Mouse (Mus musculus): ENCODE results near the gene Jmjd1c. TPM values are rescaled to one million over a fixed set of nuclear protein-coding genes. Genes with fewer than 3 reads are reported as not detected.
A peak's percentile ranks its signal among the peaks of the same experiment; 100 is the strongest.
"Not testable (repeated sequence)": the region's sequence is repeated elsewhere in the genome, so short reads cannot be mapped to it uniquely, and the experiment has no call there.

Gene Jmjd1c
- polyA plus RNA-seq, 1 experiment: 11.0 TPM

GRCm38 (mm10) chr10:67100831-67101251, 4.9 kb downstream of the Jmjd1c start:
- DNase-seq (ENCODE audit: low read depth): no peak

- no peak for DNase-seq (ENCODE audit: low read depth)
Observed at GRCm38 (mm10) chr10:67104543-67104942, 8.6 kb downstream of the Jmjd1c start.

- DNase-seq (ENCODE audit: low read depth): no peak
Observed at GRCm38 (mm10) chr10:67105331-67106217, 9.6 kb downstream of the Jmjd1c start.

- no peak for DNase-seq (ENCODE audit: low read depth)
Observed at GRCm38 (mm10) chr10:67106400-67106799, 10.5 kb downstream of the Jmjd1c start.

GRCm38 (mm10) chr10:67107017-67107761, 11.3 kb downstream of the Jmjd1c start:
- peak; percentile 94 for DNase-seq (ENCODE audit: low read depth)

- no peak for DNase-seq (ENCODE audit: low read depth)
Observed at GRCm38 (mm10) chr10:67108096-67108495, 12.2 kb downstream of the Jmjd1c start.

- no peak for DNase-seq (ENCODE audit: low read depth)
Observed at GRCm38 (mm10) chr10:67109635-67110034, 13.7 kb downstream of the Jmjd1c start.

- DNase-seq (ENCODE audit: low read depth): no peak
Observed at GRCm38 (mm10) chr10:67111044-67111798, 15.3 kb downstream of the Jmjd1c start.

GRCm38 (mm10) chr10:67111799-67112177, 15.9 kb downstream of the Jmjd1c start:
- no peak for DNase-seq (ENCODE audit: low read depth)

GRCm38 (mm10) chr10:67112967-67113366, 17.0 kb downstream of the Jmjd1c start:
- DNase-seq (ENCODE audit: low read depth): not testable (repeated sequence)

- no peak for DNase-seq (ENCODE audit: low read depth)
Observed at GRCm38 (mm10) chr10:67113833-67114232, 17.9 kb downstream of the Jmjd1c start.

- no peak for DNase-seq (ENCODE audit: low read depth)
Observed at GRCm38 (mm10) chr10:67115115-67115514, 19.2 kb downstream of the Jmjd1c start.

GRCm38 (mm10) chr10:67115666-67116091, 19.8 kb downstream of the Jmjd1c start:
- no peak for DNase-seq (ENCODE audit: low read depth)

GRCm38 (mm10) chr10:67116251-67116650, 20.3 kb downstream of the Jmjd1c start:
- DNase-seq (ENCODE audit: low read depth): no peak

GRCm38 (mm10) chr10:67119291-67119690, 23.4 kb downstream of the Jmjd1c start:
- no peak for DNase-seq (ENCODE audit: low read depth)

- no peak for DNase-seq (ENCODE audit: low read depth)
Observed at GRCm38 (mm10) chr10:67120180-67120579, 24.3 kb downstream of the Jmjd1c start.

- no peak for DNase-seq (ENCODE audit: low read depth)
Observed at GRCm38 (mm10) chr10:67120640-67121039, 24.7 kb downstream of the Jmjd1c start.

- DNase-seq (ENCODE audit: low read depth): no peak
Observed at GRCm38 (mm10) chr10:67123756-67124155, 27.8 kb downstream of the Jmjd1c start.

GRCm38 (mm10) chr10:67124156-67124555, 28.2 kb downstream of the Jmjd1c start:
- no peak for DNase-seq (ENCODE audit: low read depth)

- DNase-seq (ENCODE audit: low read depth): no peak
Observed at GRCm38 (mm10) chr10:67126061-67126858, 30.3 kb downstream of the Jmjd1c start.

Data from gonadal fat pad, adult 2 months (tissue).